Mouse (Mus musculus): ENCODE measurements around the gene B3gat2. TPM values are rescaled to one million over a fixed set of nuclear protein-coding genes. Genes with fewer than 3 reads are reported as not detected.

B3gat2 gene
- polyA plus RNA-seq, 2 experiments, result 0.99 to 1.2 TPM

- no peak overlapping the region for H3K9ac ChIP-seq (ENCODE audit: low read depth, low read length, severe bottlenecking)
- H3K27me3 ChIP-seq (ENCODE audit: control insufficient read depth, insufficient read depth, low read length), result no peaks in the 10 kb centered on the region
- no peaks in the 10 kb centered on the region for H3K4me1 ChIP-seq (ENCODE audit: control insufficient read depth, insufficient read depth, low read length)
- no peak overlapping the region for H3K4me2 ChIP-seq (replicated peaks; ENCODE audit: low read depth, low read length, severe bottlenecking)
- DNase-seq (ENCODE audit: low spot score) (no peak), ATAC-seq (ENCODE audit: low FRiP score, low read depth) (no peak)
- no peaks in the 10 kb centered on the region for H3K9me3 ChIP-seq (ENCODE audit: control insufficient read depth, low read length)
- TF ChIP-seq POLR2A (IDR thresholded peaks at IDR 0.05; ENCODE audit: borderline replicate concordance, extremely low read depth, insufficient read depth, insufficient read length), result no peak
- H3K36me3 ChIP-seq (ENCODE audit: control insufficient read depth, insufficient read depth, low read length), result no peaks in the 10 kb centered on the region
- H3K4me3 ChIP-seq (replicated peaks; ENCODE audit: low read length), result no peak overlapping the region
- no peak overlapping the region for H3K27ac ChIP-seq (replicated peaks; ENCODE audit: low read depth, low read length)
- 64% methylated on average over 9 of the region's 9 CpGs for WGBS
These were observed 73.3 kb downstream of the B3gat2 start for GRCm38 (mm10) chr1:23834819-23835218.

GRCm38 (mm10) chr1:23836630-23837029 is 75.1 kb downstream of the B3gat2 start:
- no peak for TF ChIP-seq POLR2A (IDR thresholded peaks at IDR 0.05; ENCODE audit: borderline replicate concordance, extremely low read depth, insufficient read depth, insufficient read length)
- no peaks in the 10 kb centered on the region for H3K4me1 ChIP-seq (ENCODE audit: control insufficient read depth, insufficient read depth, low read length)
- DNase-seq (ENCODE audit: low spot score), result no peak
- no peak overlapping the region for H3K4me2 ChIP-seq (replicated peaks; ENCODE audit: low read depth, low read length, severe bottlenecking)
- H3K27ac ChIP-seq (replicated peaks; ENCODE audit: low read depth, low read length), result no peak overlapping the region
- 90% methylated on average over 4 of the region's 4 CpGs for WGBS
- H3K4me3 ChIP-seq (replicated peaks; ENCODE audit: low read length), result no peak overlapping the region
- H3K27me3 ChIP-seq (ENCODE audit: control insufficient read depth, insufficient read depth, low read length), result no peaks in the 10 kb centered on the region
- H3K9me3 ChIP-seq (ENCODE audit: control insufficient read depth, low read length), result no peaks in the 10 kb centered on the region
- H3K9ac ChIP-seq (ENCODE audit: low read depth, low read length, severe bottlenecking), result no peak overlapping the region
- H3K36me3 ChIP-seq (ENCODE audit: control insufficient read depth, insufficient read depth, low read length), result 0 out of 2 replicates have a peak, but pooled peaks cover 1% of the 10 kb centered on the region
- ATAC-seq (ENCODE audit: low FRiP score, low read depth), result no peak

GRCm38 (mm10) chr1:23840924-23841323 is 79.4 kb downstream of the B3gat2 start:
- Histone ChIP-seq H3K4me3 (replicated peaks; ENCODE audit: low read length) (no peak overlapping the region), H3K4me1 (ENCODE audit: control insufficient read depth, insufficient read depth, low read length) (no peaks in the 10 kb centered on the region), H3K27me3 (ENCODE audit: control insufficient read depth, insufficient read depth, low read length) (no peaks in the 10 kb centered on the region), H3K27ac (replicated peaks; ENCODE audit: low read depth, low read length) (no peak overlapping the region), H3K9me3 (ENCODE audit: control insufficient read depth, low read length) (no peaks in the 10 kb centered on the region), H3K4me2 (replicated peaks; ENCODE audit: low read depth, low read length, severe bottlenecking) (no peak overlapping the region), H3K9ac (ENCODE audit: low read depth, low read length, severe bottlenecking) (no peak overlapping the region), H3K36me3 (ENCODE audit: control insufficient read depth, insufficient read depth, low read length) (peaks cover 24% of the 10 kb centered on the region)
- no peak for TF ChIP-seq POLR2A (IDR thresholded peaks at IDR 0.05; ENCODE audit: borderline replicate concordance, extremely low read depth, insufficient read depth, insufficient read length)
- no peak for ATAC-seq (ENCODE audit: low FRiP score, low read depth)
- DNase-seq (ENCODE audit: low spot score), result no peak

- 61% methylated on average over 3 of the region's 3 CpGs for WGBS
These were observed 81.1 kb downstream of the B3gat2 start for GRCm38 (mm10) chr1:23842629-23843028.

GRCm38 (mm10) chr1:23843790-23844189 is 82.2 kb downstream of the B3gat2 start:
- Histone ChIP-seq H3K27ac (replicated peaks; ENCODE audit: low read depth, low read length) (no peak overlapping the region), H3K4me3 (replicated peaks; ENCODE audit: low read length) (no peak overlapping the region), H3K4me1 (ENCODE audit: control insufficient read depth, insufficient read depth, low read length) (no peaks in the 10 kb centered on the region), H3K9ac (ENCODE audit: low read depth, low read length, severe bottlenecking) (no peak overlapping the region), H3K36me3 (ENCODE audit: control insufficient read depth, insufficient read depth, low read length) (peaks cover 47% of the 10 kb centered on the region), H3K9me3 (ENCODE audit: control insufficient read depth, low read length) (no peaks in the 10 kb centered on the region), H3K27me3 (ENCODE audit: control insufficient read depth, insufficient read depth, low read length) (no peaks in the 10 kb centered on the region), H3K4me2 (replicated peaks; ENCODE audit: low read depth, low read length, severe bottlenecking) (no peak overlapping the region)
- no peak for TF ChIP-seq POLR2A (IDR thresholded peaks at IDR 0.05; ENCODE audit: borderline replicate concordance, extremely low read depth, insufficient read depth, insufficient read length)
- ATAC-seq (ENCODE audit: low FRiP score, low read depth), result no peak
- no peak for DNase-seq (ENCODE audit: low spot score)
- 83% methylated on average over 7 of the region's 7 CpGs for WGBS

More at GRCm38 (mm10) chr1:23842629-23843028, 81.1 kb downstream of the B3gat2 start:
- Histone ChIP-seq H3K27ac (replicated peaks; ENCODE audit: low read depth, low read length) (no peak overlapping the region), H3K4me2 (replicated peaks; ENCODE audit: low read depth, low read length, severe bottlenecking) (no peak overlapping the region), H3K36me3 (ENCODE audit: control insufficient read depth, insufficient read depth, low read length) (peaks cover 36% of the 10 kb centered on the region), H3K9ac (ENCODE audit: low read depth, low read length, severe bottlenecking) (no peak overlapping the region), H3K9me3 (ENCODE audit: control insufficient read depth, low read length) (no peaks in the 10 kb centered on the region), H3K4me3 (replicated peaks; ENCODE audit: low read length) (no peak overlapping the region), H3K4me1 (ENCODE audit: control insufficient read depth, insufficient read depth, low read length) (no peaks in the 10 kb centered on the region), H3K27me3 (ENCODE audit: control insufficient read depth, insufficient read depth, low read length) (no peaks in the 10 kb centered on the region)
- DNase-seq (ENCODE audit: low spot score) (no peak), ATAC-seq (ENCODE audit: low FRiP score, low read depth) (no peak)
- TF ChIP-seq POLR2A (IDR thresholded peaks at IDR 0.05; ENCODE audit: borderline replicate concordance, extremely low read depth, insufficient read depth, insufficient read length), result no peak

GRCm38 (mm10) chr1:23845007-23845406 is 83.5 kb downstream of the B3gat2 start:
- Histone ChIP-seq H3K36me3 (ENCODE audit: control insufficient read depth, insufficient read depth, low read length) (peaks cover 47% of the 10 kb centered on the region), H3K9ac (ENCODE audit: low read depth, low read length, severe bottlenecking) (no peak overlapping the region), H3K9me3 (ENCODE audit: control insufficient read depth, low read length) (no peaks in the 10 kb centered on the region), H3K4me2 (replicated peaks; ENCODE audit: low read depth, low read length, severe bottlenecking) (no peak overlapping the region), H3K4me3 (replicated peaks; ENCODE audit: low read length) (no peak overlapping the region), H3K27me3 (ENCODE audit: control insufficient read depth, insufficient read depth, low read length) (no peaks in the 10 kb centered on the region), H3K27ac (replicated peaks; ENCODE audit: low read depth, low read length) (no peak overlapping the region), H3K4me1 (ENCODE audit: control insufficient read depth, insufficient read depth, low read length) (no peaks in the 10 kb centered on the region)
- 98% methylated on average over 10 of the region's 10 CpGs for WGBS
- no peak for TF ChIP-seq POLR2A (IDR thresholded peaks at IDR 0.05; ENCODE audit: borderline replicate concordance, extremely low read depth, insufficient read depth, insufficient read length)
- no peak for ATAC-seq (ENCODE audit: low FRiP score, low read depth)
- DNase-seq (ENCODE audit: low spot score), result no peak
